Mouse (Mus musculus): Measurements from ENCODE around the gene Myo1d.

DNA sequence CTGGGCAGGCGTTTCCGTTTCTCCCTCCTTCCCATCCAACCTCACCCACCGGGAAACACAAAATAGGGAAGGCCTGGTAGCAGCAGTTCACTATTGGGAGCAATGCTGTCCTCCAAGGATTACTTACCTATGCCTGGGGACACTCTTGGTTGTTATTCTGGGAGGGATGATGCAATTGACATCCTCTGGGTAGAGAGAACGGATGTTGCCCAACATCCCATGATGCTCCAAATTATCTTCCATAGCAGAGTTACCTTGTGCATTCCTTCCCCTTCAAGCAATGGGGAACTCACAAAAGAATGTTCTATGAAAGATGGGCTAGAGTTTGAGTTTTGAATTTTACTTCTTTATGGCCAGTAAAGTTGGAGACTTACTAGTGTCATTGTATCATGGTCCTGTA is 13.6 kb upstream of the Myo1d start:
- TF ChIP-seq CTCF (IDR thresholded peaks at IDR 0.05; ENCODE audit: borderline replicate concordance, control insufficient read depth, extremely low read depth, insufficient read depth, low read length, poor library complexity) (no peak), POLR2A (IDR thresholded peaks at IDR 0.05; ENCODE audit: control insufficient read depth, extremely low read depth, insufficient read depth, low read length, poor library complexity) (no peak)
